14 mouse cellular contexts compared by ENCODE assay signal in genomic region chr5:123190912-123191311, GRCm38 (mm10). TPM values are rescaled to one million over a fixed set of nuclear protein-coding genes. Genes with fewer than 3 reads are reported as not detected.
"Had no signal": no experiment of that assay in that cellular context is flagged by ENCODE, and none has a peak within 500 bp of the region (broad histone marks: within the 10 kb centered on the region; RNA-seq: fewer than 3 reads in every experiment).

No protein-coding gene starts in this region.

- H3K27me3 ChIP-seq: midbrain, embryonic 13.5 days had no signal

- DNase-seq: layer of hippocampus, postnatal 36 days; lung, embryonic 14.5 days; thymus, adult 18-20 months; thymus, postnatal 4 days had no signal

- H3K9ac ChIP-seq: lung, embryonic 14.5 days; midbrain, embryonic 13.5 days had no signal

- H3K9me3 ChIP-seq: midbrain, embryonic 13.5 days had no signal

- H3K27ac ChIP-seq: left cerebral cortex, adult 2 months; macrophage; midbrain, embryonic 13.5 days had no signal

- H3K36me3 ChIP-seq: midbrain, embryonic 13.5 days had no signal

- ATAC-seq: intestine, postnatal 0 days; lung, postnatal 0 days; midbrain, embryonic 13.5 days had no signal

- H3K4me2 ChIP-seq: lung, embryonic 14.5 days; midbrain, embryonic 13.5 days had no signal

- H3K4me3 ChIP-seq: left cerebral cortex, adult 2 months; midbrain, embryonic 13.5 days had no signal

RNA-seq across cellular contexts. Expression of gene Hpd, which starts 8.4 kb away (rescaled TPM):
- polyA plus RNA-seq: limb, embryonic 11.5 days; limb, embryonic 14.5 days; lung, embryonic 14.5 days; lung, postnatal 0 days; macrophage; midbrain, embryonic 13.5 days; midbrain, postnatal 0 days; neural tube, embryonic 11.5 days; neural tube, embryonic 14.5 days had no signal
